Mouse (Mus musculus) cerebellum, postnatal 10 days (tissue): Measurements from ENCODE around the gene Cryga.
A peak's percentile ranks its signal among the peaks of the same experiment; 100 is the strongest.

Experiments used
- DNase-seq, 2 experiments: peaks; one replicate each; pipeline ENCODE4 v3.0.0; 2021; ENCODE audit warnings: mixed read lengths in 2 of 2

Gene Cryga

DNA sequence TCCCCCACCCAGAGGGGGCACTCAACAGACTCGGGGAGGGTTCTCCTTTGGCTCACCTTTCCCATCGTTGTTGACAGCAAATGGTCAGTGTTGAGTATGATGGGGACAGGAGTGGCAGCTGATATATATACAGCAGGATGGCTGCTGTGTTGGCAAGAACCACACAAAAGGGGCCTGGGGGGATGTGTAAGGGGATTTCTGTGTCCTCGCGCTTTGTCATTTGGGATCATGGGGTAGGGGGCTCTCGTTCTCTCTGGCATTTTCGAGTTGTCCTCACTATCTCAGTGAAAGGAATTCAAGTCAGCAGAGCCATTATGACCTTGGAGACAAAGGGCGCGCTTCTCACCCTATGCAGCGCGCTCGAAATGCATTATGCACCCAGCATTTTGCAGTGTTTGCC, at the start of gene Cryga:
Gene Cryga (minus strand): TSS at position 101 of the 400 bp plus-strand sequence.
- no peak for DNase-seq

DNA sequence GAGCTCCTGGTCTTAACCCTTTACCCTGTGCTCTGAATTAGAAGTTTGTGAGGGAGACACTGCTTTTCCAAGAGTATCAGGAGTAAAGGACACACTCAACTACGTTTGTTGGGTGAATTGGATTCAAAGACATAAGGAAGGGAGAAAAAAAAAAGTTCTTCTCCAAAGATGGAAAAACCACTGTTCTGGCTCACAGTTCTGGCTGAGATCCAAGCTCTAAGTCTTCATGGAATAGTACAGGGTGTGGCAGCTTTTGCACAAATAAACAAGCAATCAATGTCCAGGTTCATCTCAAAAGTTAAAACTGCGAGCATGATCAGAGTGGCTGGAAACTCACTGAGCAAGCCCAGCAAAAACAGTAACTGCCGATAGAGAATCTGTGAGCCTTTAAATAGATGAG, 44.8 kb upstream of the Cryga start:
- no peak for DNase-seq

DNA sequence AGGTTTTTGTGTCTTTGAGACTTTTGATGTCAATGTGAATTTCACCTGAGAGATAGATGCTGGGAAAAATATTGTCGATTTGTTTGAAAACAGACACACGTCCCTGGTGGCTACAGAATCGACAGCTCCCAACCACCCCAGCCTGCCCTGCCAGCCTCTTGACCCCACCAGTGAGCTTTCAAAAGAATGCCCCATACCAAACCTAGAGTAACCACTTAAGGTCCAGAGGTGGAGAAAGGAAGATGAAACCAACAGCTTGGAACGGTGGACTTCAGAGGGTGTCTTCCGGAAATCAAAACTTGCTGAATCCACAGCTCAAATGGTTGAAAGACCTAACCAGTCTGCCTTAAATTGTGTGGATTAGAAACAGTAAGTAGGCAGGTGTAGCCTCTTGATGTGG, 44.2 kb upstream of the Cryga start:
- DNase-seq: no peak

DNA sequence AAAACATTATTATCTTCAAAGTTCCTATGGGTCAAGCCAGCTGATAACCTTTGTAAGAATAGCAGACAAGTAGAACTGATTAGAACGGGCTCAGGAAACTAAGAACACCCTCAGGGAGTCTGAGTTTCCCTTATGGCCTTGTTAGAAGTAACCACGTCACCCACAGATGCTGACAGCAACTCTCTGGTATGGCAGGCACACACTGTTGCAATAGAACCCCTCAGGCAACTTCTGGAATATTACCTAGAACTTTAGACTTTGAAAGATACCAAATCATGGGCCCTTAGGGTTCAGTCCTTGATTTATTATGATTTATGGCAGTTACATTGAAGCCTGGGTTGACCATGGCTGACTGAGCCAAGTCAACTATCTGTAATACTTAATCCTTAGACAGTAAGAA, 43.4 kb upstream of the Cryga start:
- DNase-seq: no peak

DNA sequence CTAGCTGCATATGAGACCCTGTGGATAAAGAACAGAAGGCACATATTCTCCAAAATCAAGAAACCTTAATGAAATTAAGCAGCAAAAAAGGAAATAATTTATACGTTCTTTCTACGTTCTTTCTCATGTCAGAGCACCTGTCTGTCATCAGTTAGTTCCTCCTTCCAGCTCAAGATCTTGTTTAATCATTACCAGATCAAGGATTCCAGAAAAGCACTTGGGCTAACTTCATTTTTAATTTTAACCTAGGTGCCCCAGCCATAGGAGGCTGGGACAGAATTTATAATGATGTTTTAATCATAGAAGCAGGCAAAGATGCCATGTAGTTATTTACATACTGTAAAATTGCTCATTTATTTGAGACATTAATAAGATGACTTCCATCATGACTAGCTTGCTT, 41.6 kb upstream of the Cryga start:
- no peak for DNase-seq

DNA sequence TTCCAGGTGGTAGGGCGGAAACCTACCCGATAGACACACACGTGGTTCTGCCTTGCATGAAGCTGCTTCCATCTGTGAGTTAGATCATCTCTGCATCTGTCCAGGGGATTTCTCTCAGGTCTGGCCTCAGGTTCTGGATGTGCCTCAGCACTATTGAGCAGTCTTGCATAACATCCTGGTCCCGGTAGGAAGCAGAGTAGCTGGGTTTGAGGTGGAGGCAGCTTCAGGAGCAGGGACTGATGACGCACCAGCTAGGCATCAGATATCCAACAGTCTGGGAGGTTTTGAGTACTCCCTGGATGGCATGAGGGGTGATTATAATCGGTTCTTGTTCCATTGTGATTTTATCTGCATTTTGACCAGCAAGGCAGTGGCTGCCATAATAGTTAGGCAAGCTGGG, 34.4 kb upstream of the Cryga start:
- no peak for DNase-seq

DNA sequence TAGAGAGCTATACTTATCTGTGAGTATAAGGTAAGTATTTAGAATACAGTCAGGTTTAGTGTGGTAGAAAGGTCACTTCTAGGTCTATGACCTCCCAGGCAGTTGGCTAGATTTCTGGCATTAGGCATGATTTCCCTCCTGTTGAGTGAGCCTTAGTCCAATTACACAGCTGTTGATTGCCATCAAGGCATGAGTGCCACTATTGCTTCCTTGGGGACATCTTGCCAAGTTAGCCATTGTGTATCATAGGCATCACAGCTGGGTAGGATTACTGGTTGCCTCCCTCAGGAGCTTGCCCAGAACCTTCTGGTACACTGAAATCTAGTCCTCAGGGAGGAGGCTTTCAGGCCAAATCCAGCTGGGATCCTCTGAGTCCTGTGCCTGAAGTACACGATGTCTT, 29.7 kb upstream of the Cryga start:
- no peak for DNase-seq

DNA sequence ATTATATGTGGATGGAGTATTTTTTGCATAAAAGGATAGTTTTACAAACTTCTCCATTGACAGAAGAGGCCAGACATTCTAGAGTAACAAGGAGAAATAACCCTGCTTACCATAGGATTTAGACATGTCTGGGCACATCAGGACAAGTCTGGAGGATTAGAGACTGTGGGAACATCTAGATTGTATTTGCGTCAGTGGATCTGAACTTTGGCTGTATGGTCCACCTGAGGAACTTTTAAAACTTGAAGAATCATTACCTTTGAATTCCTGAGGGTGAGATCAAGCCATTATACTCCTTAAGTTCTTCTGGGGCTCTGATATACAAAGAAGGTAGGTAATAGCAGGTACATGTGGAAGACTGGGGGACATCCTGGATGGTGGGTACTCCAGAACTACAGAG, 28.5 kb upstream of the Cryga start:
- no peak for DNase-seq

DNA sequence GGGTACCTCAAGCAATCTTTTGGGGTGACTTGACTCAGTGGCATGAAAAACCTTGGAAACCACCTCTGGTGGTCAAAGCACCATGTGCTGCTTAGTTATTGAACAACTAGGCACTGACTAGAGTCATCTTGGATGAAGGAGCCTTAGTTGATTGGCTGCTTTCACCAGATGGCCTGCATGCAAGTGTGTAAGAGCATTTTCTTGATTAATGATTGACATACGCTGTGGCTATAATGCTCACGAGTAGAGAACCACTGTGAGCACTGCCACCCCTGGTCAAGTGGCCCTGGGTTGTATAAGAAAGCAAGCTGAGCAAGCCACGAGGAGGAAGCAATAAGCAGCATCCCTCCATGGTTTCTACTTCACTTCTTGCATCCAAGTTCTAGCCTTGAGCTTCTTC, 27.1 kb upstream of the Cryga start:
- no peak for DNase-seq

DNA sequence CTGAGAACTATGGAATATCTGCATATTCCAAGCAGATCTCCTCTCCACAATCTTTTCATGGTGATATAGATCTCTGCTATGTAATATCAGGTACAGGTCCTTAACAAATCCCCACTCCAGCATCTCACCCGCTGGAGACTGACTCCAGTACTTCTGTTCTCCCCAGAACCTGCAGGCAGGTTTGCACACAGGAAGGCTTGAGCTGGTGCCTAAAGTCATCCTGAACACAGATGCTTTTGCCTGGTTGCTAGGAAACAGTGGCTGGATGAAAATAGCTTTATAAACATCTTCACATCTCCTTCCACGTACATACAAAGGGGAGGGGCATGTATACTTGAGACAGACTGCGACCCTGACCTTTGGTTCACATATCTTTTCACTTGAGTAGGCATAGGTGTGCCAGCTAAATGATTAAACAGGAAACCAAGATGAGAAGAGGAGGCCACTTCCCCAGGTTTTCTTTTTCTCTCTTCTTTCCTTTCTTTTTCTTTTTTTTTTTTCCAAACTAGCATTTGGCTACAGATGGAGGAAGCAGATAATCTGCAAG, 26.5 kb upstream of the Cryga start:
- DNase-seq: no peak

DNA sequence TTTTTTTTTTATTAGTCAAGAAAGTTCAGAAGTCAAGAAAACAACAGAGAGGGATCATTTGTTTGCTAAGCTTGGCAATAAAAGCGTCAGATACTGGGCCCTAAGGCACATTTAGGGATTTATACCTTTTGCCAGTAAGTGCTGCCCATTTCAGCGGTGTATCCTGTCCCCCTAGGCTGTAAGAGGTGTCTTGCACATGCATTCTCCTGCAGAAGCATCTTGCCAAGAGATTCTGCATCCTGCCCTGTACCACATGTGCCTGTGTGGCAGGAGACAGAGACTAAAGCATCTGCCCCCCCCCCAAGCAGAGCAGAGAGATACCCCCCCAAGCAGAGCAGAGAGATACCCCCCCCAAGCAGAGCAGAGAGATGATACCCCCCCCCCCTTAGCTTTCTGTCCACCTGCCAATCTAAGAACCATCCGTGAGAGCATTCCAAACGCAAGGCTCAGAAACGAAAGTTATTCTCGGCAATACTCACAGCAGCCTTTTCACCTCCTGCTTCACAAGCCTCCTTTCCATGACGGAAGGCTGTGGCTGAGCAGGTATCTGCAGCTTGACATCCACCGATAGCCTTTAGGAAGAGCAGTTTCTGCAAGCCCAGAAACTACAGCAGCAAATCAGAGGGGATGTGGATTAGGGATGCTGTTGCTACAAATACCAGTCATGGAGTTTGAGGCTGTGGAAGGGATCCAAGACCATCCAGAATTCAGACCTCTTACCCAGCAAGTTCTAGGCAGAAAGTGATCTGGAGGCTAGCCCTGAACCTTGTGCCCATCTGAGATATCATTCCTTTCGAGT, 19.6 kb upstream of the Cryga start, which contains the start of gene D630023F18Rik:
Gene D630023F18Rik (minus strand): TSS at position 641 of the 799 bp plus-strand sequence.
- DNase-seq: peak; percentile 51 to 63

DNA sequence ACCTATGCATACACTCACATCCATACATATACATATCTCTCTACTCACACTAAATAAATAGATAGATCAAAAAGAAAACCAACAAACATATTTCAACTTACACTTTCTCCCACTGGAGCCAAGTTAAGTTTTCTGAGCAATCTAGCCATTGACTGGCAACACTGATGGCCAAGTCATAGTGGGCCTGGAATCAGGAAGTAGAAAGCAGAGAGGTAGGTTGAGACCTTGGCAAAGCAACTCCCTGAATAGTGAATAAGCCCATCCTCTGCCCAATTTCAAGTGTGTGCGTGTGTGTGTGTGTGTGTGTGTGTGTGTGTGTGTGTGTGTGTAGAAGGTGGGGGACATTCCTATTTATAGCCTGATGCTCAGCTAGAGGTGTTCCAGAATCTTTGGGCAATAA, 16.3 kb upstream of the Cryga start, which contains the start of gene Gm28845:
Gene Gm28845 (minus strand): TSS at position 121 of the 400 bp plus-strand sequence.
- DNase-seq: no peak

DNA sequence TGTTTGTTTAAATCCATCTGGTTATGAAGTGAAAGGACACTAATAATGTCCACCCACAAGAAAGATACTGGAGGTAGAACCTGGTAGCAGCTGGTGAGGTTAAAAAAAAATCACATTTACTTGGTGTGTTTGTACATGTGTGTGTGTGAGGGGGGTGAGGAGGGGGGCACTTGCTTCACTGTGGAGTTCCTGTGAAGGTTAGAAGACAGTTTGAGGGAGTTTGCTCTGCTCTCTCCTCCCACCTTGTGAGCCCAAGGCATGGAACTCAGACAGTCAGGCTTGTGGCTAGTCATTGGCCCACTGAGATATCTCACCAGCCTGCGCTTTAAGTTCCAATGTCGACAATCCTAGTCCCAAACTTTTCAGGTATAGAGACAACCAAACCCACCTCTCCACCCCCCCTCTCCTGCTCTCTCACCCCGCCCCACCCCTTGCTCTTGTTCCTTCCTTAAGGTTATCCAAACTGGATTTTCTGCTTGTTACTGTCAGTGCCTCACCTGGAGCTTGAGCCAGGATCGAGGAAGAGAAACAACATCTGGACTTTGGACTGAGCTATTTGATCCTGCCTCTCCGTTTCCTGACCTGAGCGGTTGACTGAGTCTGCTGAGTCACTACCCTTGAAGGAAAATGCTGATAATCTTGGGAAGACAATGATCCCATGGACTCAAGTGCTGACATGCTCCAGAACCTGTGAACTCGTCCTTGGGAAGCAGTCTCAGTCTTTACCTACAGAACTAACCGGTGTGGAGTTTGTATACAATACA, 15.2 kb upstream of the Cryga start:
- no peak for DNase-seq

DNA sequence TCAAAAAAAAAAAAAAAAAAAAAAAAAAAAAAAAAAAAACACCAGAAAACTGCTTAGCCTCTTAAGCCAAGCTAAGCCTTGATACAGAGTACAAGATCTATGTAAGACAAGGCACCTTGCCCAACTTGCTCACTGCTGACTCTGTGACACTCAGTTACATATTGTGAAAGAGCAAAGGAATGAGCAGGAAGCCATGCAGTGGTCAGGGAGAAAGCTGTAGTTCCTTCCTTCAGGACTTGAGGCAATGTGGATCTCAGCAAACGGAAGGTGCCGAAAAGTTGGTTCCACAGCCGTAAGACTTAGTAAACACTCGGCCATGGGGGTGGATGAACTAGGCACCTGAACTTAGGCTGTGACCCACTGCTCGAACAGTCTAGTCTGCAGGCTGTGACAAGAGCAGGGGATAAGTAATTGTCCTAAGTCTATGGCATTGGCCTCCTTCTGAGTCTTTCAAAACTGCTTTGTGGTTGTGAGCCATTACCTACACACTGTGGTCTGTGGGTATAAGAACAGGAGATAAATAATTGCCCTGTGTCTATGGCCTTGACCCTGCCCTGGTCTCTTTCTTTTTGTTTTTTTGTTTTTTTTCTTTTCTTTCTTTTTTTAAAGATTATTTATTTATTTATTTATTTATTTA, 10.5 kb upstream of the Cryga start:
- no peak for DNase-seq

DNA sequence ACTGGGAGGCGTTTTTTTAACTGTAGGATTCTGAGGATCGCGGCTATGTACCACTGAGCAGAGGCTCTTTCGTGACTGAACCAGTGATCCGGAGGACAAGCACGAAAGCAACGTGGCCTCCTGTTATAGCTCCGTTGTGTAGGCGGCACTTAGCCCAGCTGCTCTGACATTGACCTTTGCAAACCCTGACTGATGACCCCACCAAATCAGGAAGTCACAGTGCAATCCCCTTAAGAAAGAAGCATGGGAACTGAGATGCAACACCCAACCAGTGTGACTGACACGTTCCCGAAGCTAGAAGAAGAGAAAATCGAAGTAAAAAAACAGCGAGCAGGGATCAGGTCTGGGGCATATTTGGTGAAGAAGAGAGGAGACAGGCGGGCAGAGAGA, 9.6 kb upstream of the Cryga start:
- DNase-seq: no peak

DNA sequence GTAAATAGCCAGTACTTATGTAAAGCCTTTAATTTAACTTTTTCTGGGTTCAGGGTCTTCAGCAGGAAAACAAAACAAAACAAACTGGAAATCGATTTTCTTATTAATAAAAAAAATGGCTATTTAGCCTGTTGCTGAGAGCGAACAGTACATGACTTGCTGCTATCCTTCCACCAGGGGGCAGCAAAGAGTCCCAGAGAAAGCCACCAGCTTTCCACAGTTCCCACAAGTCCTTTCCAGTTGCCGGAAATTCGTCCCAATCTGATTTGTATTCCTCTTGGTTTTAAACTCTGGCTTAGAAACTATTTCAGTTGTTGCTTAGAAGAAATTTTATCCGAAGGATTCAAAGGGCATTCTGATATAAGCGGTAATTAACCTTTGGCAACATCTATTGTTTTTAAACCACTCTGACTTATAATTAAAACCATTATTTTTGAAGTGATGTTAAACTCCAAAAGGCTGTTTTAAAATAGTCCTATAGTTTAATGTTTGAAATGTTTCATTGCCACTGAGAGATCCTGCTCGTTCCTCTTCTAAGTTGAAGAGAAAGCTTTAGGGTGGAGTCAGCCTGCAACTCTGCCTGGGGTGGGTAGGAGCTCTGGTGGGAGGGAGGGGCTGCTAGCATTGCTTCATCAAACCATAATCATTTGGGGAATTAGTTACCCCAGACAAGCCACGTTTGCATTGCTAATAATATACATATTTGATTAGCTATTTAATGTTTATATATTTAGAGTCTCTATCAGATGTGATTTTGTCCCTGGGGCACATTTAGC, 9.0 kb upstream of the Cryga start:
- peak; percentile 87 to 91 for DNase-seq

DNA sequence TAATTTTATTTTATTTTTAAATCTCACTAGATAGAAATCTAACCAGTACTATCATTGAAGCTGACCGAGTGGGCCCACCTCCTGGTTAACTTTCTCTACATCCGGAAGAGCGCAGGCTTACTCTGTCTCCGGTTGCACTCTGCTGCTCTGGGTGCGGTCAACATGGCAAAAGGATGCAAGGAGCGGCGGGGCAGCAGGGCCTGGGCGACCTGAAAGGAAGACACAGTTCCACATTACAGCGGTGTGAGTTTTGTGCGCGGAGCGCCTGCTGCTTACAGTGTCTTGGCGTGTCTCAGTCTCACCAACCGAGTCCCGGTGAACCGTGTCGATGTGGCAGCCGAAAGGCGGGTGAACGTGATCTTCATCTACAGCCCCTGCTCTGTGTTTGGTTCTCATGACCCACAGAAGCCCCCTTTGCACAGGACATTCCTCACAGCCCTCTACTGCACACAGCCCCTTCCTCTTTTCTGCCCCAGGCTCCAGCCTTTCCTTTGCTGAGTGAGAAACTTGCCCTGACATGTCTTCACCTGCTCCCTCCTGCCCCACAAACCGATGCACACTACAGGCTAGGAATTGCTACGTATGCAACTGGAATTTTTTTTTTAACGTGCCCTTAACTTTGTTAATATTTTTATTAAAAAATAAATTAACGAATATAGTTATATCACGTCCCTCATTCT, 6.7 kb upstream of the Cryga start:
- DNase-seq: no peak

DNA sequence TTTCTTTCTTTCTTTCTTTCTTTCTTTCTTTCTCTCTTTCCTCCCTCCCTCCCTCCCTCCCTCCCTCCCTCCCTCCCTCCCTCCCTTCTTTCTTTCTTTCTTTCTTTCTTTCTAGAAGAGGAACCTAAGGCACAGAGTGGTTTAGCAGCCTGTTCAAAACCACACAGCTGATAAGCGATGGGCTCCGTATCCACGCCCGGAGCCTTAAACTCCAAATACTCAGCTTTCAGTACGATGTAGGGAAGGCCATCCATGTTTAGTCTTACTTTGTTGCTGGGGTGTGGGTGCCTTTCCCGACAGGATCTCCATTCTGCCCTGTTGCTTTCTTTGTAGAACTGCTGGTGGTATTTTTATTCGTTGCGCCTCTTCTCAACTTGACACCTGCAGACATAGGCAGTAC, 6.0 kb upstream of the Cryga start:
- DNase-seq: no peak

DNA sequence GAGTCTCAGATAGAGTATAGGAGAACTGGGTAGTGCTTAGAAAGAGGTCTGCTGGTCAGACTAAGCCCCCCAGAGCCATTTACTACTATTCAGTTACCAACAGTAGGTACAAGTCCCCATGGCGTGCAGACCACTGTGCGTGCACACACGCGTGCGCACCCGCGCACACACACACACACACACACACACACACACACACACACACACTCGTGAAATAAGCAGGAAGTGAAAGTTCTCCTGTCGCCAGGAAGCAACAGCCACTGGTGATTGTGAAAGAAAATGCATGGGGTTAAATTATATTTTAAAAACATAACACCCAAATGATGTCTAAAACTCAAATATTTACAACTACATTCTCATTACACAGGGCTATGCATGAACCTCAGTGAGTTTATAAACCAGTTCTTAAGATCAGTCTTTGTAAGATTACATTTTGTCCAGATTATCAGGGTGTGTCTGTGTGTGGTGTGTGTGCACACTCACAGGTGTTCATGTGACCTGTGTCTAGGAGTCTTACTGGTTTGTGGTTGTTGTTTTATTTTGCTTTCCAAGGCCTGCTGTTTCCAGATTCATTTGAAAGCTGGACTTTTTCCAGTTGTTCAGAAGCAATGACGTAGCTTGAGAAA, 4.6 kb upstream of the Cryga start:
- no peak for DNase-seq

DNA sequence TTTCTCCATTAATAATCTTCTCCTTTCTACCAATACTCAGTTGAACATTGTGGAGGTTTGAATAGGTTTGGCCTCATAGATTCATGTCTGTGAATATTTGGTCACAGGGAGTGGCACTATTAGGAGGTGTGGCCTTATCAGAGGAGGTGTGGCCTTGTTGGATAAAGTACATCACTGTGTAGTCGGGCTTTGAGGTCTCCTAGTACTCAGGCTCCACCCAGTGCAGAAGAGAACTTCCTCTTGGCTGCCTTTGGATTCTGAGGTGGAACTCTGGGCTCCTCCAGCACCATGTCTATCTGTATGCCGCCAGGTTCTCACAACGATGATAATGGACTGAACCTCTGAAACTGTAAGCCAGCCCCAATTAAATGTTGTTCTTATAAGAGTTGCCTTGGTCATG, 6.2 kb downstream of the Cryga start:
- DNase-seq: no peak

DNA sequence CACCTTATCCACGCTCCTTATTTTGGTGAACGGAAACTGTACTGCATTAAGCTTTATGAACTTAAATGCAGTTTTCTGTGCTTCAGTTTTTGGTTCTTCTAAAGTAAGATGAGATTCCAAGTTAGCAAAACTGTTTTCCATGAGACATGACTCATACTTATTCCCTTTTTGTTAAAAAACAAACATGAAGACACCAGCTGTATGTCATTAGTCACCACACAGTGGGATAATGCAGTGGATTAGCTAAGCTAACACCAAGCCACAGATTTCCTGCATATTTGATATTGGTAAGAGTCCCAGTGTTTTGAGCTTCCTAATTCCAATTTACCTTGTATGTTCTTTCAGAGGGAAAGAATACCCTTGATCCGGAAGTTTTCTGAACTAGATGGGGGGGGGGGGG, 11.6 kb downstream of the Cryga start:
- DNase-seq: no peak

DNA sequence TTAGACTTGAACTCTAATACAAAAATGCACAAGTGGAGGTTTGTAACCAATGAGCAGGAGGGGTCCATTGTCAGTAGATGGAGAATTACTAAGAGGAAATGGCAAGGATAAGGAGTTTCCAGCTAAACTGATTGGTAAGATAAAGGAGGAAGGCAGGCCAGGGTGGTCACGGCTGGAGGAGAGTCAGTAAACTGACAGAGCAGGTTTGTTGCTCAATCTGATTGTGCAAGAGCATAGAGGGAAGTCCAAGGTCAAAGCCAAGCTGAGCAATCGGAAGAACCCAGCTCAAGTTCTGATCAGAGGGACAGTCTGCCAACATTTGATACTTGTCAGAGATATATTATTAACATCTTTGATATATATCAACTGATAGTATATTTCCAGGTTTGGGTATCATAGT, 12.8 kb downstream of the Cryga start:
- no peak for DNase-seq
